Mouse (Mus musculus) heart, embryonic 10.5 days (tissue): ENCODE data around the gene Zmat3. TPM values are rescaled to one million over a fixed set of nuclear protein-coding genes. Genes with fewer than 3 reads are reported as not detected.

ENCODE experiments used
- DNase-seq: peaks from one replicate; pipeline ENCODE4 v3.0.0-alpha.2; 2017; ENCODE audit warnings: low spot score
- H3K27ac ChIP-seq: fragments of 300-500 bp; sonication (generic); 2 replicates; pipeline ENCODE4 v1.5.1; 2016; ENCODE audit warnings: mild to moderate bottlenecking
- H3K27me3 ChIP-seq: fragments of 300-500 bp; sonication (generic); 2 replicates; pipeline ENCODE4 v1.6.1; 2016; ENCODE audit warnings: mild to moderate bottlenecking; ENCODE audit not compliant: poor library complexity, insufficient read depth, severe bottlenecking
- H3K36me3 ChIP-seq: fragments of 300-500 bp; sonication (generic); 2 replicates; pipeline ENCODE4 v1.6.1; 2016; ENCODE audit warnings: mild to moderate bottlenecking, moderate library complexity
- H3K4me1 ChIP-seq: fragments of 300-500 bp; sonication (generic); 2 replicates; pipeline ENCODE4 v1.6.1; 2016; ENCODE audit warnings: mild to moderate bottlenecking
- H3K4me3 ChIP-seq: fragments of 300-500 bp; sonication (generic); 2 replicates; pipeline ENCODE4 v1.5.1; 2016; ENCODE audit warnings: mild to moderate bottlenecking, moderate library complexity
- H3K9me3 ChIP-seq: fragments of 300-500 bp; sonication (generic); 2 replicates; pipeline ENCODE4 v1.6.1; 2016; ENCODE audit warnings: mild to moderate bottlenecking, moderate library complexity
- WGBS: fragments of 180-500 bp; shearing (Covaris S2); methylation state at CpG from one replicate; pipeline ENCODE4 v1.1.7; 2016; 5-methylcytosine and 5-hydroxymethylcytosine counted together
- polyA plus RNA-seq: library from polyadenylated mRNA; unstranded; fragments of >200 nt; fragmentation: Nextera tagmentation; extraction: Ambion mirVana; gene quantifications from 2 replicates; pipeline ENCODE4 v1.2.1, GENCODE M21; 2016

Zmat3 gene
- polyA plus RNA-seq, 1 experiment from 2014 or later: 4.6 TPM

- no peaks in the 10 kb centered on the region for H3K27me3 ChIP-seq
- H3K9me3 ChIP-seq: no peaks in the 10 kb centered on the region
- H3K4me1 ChIP-seq: peaks cover 32% of the 10 kb centered on the region
- under 1% methylated on average over 60 of the region's 65 CpGs for WGBS
- peak; percentile 79 for DNase-seq
- no peaks in the 10 kb centered on the region for H3K36me3 ChIP-seq
- H3K27ac ChIP-seq: peak within 1 kb of the TSS; percentile 97
- peak within 1 kb of the TSS; percentile 90 for H3K4me3 ChIP-seq
Observed at GRCm38 (mm10) chr3:32397461-32398174, 31.8 kb upstream of the Zmat3 start, which contains the start of gene Pik3ca. Gene Pik3ca, plus strand, starts transcription at chr3:32397671.

- peak; percentile 99 for DNase-seq
- Histone ChIP-seq H3K9me3 (no peaks in the 10 kb centered on the region), H3K27ac (peak overlapping the region; percentile 97), H3K4me3 (peak overlapping the region; percentile 90), H3K27me3 (no peaks in the 10 kb centered on the region), H3K36me3 (no peaks in the 10 kb centered on the region), H3K4me1 (peaks cover 31% of the 10 kb centered on the region)
- WGBS: 6% methylated on average over 60 of the region's 77 CpGs
Observed at GRCm38 (mm10) chr3:32396794-32397460, 31.1 kb upstream of the Zmat3 start.

GRCm38 (mm10) chr3:32395771-32396551, 30.1 kb upstream of the Zmat3 start:
- H3K27me3 ChIP-seq: no peaks in the 10 kb centered on the region
- no peaks in the 10 kb centered on the region for H3K36me3 ChIP-seq
- no peaks in the 10 kb centered on the region for H3K9me3 ChIP-seq
- H3K4me3 ChIP-seq: peak overlapping the region; percentile 90
- 25% methylated on average over 24 of the region's 24 CpGs for WGBS
- H3K4me1 ChIP-seq: peaks cover 24% of the 10 kb centered on the region; the same call in 1 of the 2 replicates
- peak; percentile 80 for DNase-seq
- peak overlapping the region; percentile 97 for H3K27ac ChIP-seq

GRCm38 (mm10) chr3:32393986-32394385, 28.2 kb upstream of the Zmat3 start:
- WGBS: 86% methylated on average over 8 of the region's 8 CpGs
- Histone ChIP-seq H3K4me1 (peaks cover 6% of the 10 kb centered on the region; the same call in 1 of the 2 replicates), H3K9me3 (no peaks in the 10 kb centered on the region), H3K4me3 (no peak overlapping the region), H3K27me3 (no peaks in the 10 kb centered on the region), H3K36me3 (no peaks in the 10 kb centered on the region), H3K27ac (no peak overlapping the region)
- no peak for DNase-seq

- H3K9me3 ChIP-seq: no peaks in the 10 kb centered on the region
Observed at GRCm38 (mm10) chr3:32392841-32393240, 27.0 kb upstream of the Zmat3 start.

GRCm38 (mm10) chr3:32381556-32381955, 15.7 kb upstream of the Zmat3 start:
- H3K27ac ChIP-seq: no peak overlapping the region
- H3K9me3 ChIP-seq: no peaks in the 10 kb centered on the region
- no peaks in the 10 kb centered on the region for H3K4me1 ChIP-seq
- H3K27me3 ChIP-seq: no peaks in the 10 kb centered on the region
- H3K36me3 ChIP-seq: no peaks in the 10 kb centered on the region
- 62% methylated on average over 3 of the region's 3 CpGs for WGBS
- no peak overlapping the region for H3K4me3 ChIP-seq
- no peak for DNase-seq

More at GRCm38 (mm10) chr3:32392841-32393240, 27.0 kb upstream of the Zmat3 start:
- 82% methylated on average over 4 of the region's 4 CpGs for WGBS
- DNase-seq: no peak
- H3K27me3 ChIP-seq: no peaks in the 10 kb centered on the region
- H3K4me1 ChIP-seq: no peaks in the 10 kb centered on the region
- no peak overlapping the region for H3K27ac ChIP-seq
- H3K36me3 ChIP-seq: no peaks in the 10 kb centered on the region
- H3K4me3 ChIP-seq: no peak overlapping the region

- Histone ChIP-seq H3K27me3 (no peaks in the 10 kb centered on the region), H3K4me3 (no peak overlapping the region), H3K9me3 (no peaks in the 10 kb centered on the region), H3K36me3 (no peaks in the 10 kb centered on the region), H3K27ac (no peak overlapping the region), H3K4me1 (no peaks in the 10 kb centered on the region)
- no peak for DNase-seq
- 39% methylated on average over 2 of the region's 2 CpGs for WGBS
Observed at GRCm38 (mm10) chr3:32379891-32380290, 14.1 kb upstream of the Zmat3 start.

GRCm38 (mm10) chr3:32373236-32373635, 7.4 kb upstream of the Zmat3 start:
- Histone ChIP-seq H3K27ac (no peak overlapping the region), H3K36me3 (no peaks in the 10 kb centered on the region), H3K9me3 (no peaks in the 10 kb centered on the region), H3K4me3 (no peak overlapping the region), H3K4me1 (no peaks in the 10 kb centered on the region), H3K27me3 (peaks cover 3% of the 10 kb centered on the region; the same call in 1 of the 2 replicates)
- no peak for DNase-seq
- WGBS: 76% methylated on average over 6 of the region's 6 CpGs

- DNase-seq: no peak
- Histone ChIP-seq H3K4me1 (no peaks in the 10 kb centered on the region), H3K36me3 (no peaks in the 10 kb centered on the region), H3K27me3 (peaks cover 7% of the 10 kb centered on the region; the same call in 1 of the 2 replicates), H3K9me3 (no peaks in the 10 kb centered on the region), H3K27ac (no peak overlapping the region), H3K4me3 (no peak overlapping the region)
- 85% methylated on average over 8 of the region's 8 CpGs for WGBS
Observed at GRCm38 (mm10) chr3:32372470-32372869, 6.7 kb upstream of the Zmat3 start.

- Histone ChIP-seq H3K4me1 (no peaks in the 10 kb centered on the region), H3K27me3 (peaks cover 7% of the 10 kb centered on the region; the same call in 1 of the 2 replicates), H3K27ac (no peak overlapping the region), H3K4me3 (no peak overlapping the region), H3K9me3 (no peaks in the 10 kb centered on the region), H3K36me3 (no peaks in the 10 kb centered on the region)
- 68% methylated on average over 7 of the region's 7 CpGs for whole genome bisulfite sequencing
- DNase-seq: no peak
Observed at GRCm38 (mm10) chr3:32371957-32372356, 6.1 kb upstream of the Zmat3 start.

- H3K4me3 ChIP-seq: no peak overlapping the region
- 73% methylated on average over 1 of the region's 1 CpGs for WGBS
- H3K27me3 ChIP-seq: peaks cover 13% of the 10 kb centered on the region; the same call in 1 of the 2 replicates
- peaks cover 5% of the 10 kb centered on the region; the same call in 1 of the 2 replicates for H3K4me1 ChIP-seq
- no peak for DNase-seq
- no peaks in the 10 kb centered on the region for H3K36me3 ChIP-seq
- H3K9me3 ChIP-seq: no peaks in the 10 kb centered on the region
- H3K27ac ChIP-seq: no peak overlapping the region
Observed at GRCm38 (mm10) chr3:32367516-32367915, 1.7 kb upstream of the Zmat3 start.

GRCm38 (mm10) chr3:32366246-32366734, 476 bp upstream of the Zmat3 start:
- H3K9me3 ChIP-seq: no peaks in the 10 kb centered on the region

More at GRCm38 (mm10) chr3:32366246-32366734, 476 bp upstream of the Zmat3 start:
- Histone ChIP-seq H3K4me3 (peak overlapping the region; percentile 89), H3K27me3 (peaks cover 13% of the 10 kb centered on the region; the same call in 1 of the 2 replicates), H3K36me3 (no peaks in the 10 kb centered on the region), H3K27ac (peak overlapping the region; percentile 91; the same call in 1 of the 2 replicates), H3K4me1 (peaks cover 5% of the 10 kb centered on the region; the same call in 1 of the 2 replicates)
- no peak for DNase-seq
- 61% methylated on average over 17 of the region's 17 CpGs for WGBS
